Mouse (Mus musculus): ENCODE data around the gene Tenm3.

Gene Tenm3

GRCm38 (mm10) chr8:48672471-48672870, 171.3 kb downstream of the Tenm3 start:
- no peak for ATAC-seq (ENCODE audit: insufficient number of reproducible peaks, low FRiP score, low TSS enrichment)

DNA sequence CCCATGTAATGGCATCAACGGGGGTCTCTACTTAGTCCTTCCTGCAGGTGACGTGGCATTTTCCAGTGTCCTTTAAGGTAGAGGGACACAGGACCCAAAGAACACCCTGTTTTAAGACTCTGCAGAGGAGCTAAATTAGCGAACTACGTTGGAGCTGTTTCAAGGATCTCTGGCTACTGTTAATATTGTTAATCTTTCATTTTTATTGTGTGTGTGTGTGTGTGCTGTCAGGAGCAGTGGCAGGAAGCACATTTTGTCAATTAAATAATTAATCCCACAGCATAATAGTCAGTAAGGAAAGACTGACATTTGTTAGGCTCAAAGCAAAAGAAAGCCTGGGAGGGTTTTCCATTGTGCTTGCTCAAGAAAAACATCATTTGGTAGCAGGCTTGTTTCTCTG, 172.4 kb downstream of the Tenm3 start:
- ATAC-seq (ENCODE audit: insufficient number of reproducible peaks, low FRiP score, low TSS enrichment): no peak

- no peak for ATAC-seq (ENCODE audit: insufficient number of reproducible peaks, low FRiP score, low TSS enrichment)
Observed at GRCm38 (mm10) chr8:48670895-48671294, 172.9 kb downstream of the Tenm3 start.

DNA sequence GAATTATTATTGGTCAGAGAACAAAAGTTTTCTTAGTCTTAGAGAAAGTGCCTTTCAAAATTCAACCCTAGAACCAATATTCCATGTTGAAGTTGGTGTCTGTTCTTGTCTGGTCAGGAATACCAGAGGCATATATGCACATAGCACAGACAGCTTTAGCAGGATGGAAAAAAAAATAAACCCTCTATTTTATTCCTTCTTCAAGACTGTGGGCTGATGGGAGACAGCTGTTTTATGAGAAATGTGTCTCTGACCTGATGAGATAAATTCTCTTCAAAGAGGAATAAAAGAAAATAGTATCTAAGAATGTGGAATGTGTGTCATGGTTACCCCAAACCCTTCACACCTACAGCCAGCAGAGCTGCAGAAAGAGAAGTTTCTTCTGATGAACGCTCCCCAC, 173.4 kb downstream of the Tenm3 start:
- ATAC-seq (ENCODE audit: insufficient number of reproducible peaks, low FRiP score, low TSS enrichment): no peak

DNA sequence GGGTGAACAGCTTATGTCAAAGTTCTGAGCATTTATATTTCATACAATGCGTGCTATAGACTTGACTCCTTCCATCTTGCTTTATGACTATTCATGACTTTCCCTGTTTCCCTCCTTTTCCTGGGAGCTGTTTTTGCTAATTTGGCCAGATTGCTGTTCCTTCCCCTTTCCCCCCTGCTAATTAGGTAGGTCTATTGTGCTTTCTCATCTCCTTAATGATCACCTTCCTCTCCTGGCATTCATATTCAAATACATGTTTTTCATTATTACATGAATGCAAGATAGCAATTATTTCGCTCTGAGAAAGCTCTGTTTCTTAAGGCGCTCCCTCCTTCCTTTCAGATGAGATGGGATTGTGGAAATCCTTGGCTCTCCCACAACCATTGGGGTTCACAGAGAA, 178.6 kb downstream of the Tenm3 start:
- ATAC-seq (ENCODE audit: insufficient number of reproducible peaks, low FRiP score, low TSS enrichment): no peak

DNA sequence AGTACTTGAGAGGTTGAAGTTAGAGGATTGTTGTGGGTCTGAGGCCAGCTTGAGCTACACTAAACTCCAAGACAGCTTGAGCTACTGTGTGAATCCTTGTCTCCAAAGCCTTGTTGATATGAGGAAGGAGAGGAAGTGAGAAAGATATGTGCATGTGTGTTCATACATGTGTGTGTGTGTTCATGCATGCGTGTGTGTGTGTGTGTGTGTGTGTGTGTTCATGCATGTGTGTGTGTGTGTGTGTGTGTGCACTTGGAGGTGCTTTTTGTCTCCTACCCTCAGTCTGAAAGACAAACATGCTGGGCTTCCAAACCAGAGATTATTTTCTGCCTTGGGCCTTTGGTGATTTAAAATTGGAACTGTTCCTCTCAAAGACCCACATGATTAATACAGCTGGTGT, 184.5 kb downstream of the Tenm3 start:
- ATAC-seq (ENCODE audit: insufficient number of reproducible peaks, low FRiP score, low TSS enrichment): no peak

- no peak for ATAC-seq (ENCODE audit: insufficient number of reproducible peaks, low FRiP score, low TSS enrichment)
Observed at GRCm38 (mm10) chr8:48655381-48656043, 188.2 kb downstream of the Tenm3 start.

- ATAC-seq (ENCODE audit: insufficient number of reproducible peaks, low FRiP score, low TSS enrichment): no peak
Observed at GRCm38 (mm10) chr8:48649845-48650244, 193.9 kb downstream of the Tenm3 start.

DNA sequence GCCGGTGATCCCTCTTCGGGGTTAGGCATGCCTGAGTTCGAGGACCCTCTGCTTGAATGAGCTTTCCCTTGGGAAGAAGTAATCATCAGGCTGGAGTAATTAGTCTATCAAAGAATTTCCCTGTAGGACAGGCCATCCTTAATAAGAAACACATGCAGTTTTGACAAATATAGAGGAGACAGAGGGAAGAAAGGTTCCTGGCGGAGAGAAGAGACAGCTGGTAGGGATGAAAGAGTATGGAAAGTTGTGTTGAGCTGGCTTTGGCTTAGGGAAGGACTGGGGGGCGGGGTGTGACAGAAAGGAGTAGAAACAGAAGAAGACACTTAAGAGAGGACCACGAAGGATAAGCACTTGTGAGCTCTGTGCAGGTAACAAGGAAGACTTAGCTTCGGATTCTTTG, 194.3 kb downstream of the Tenm3 start:
- no peak for ATAC-seq (ENCODE audit: insufficient number of reproducible peaks, low FRiP score, low TSS enrichment)

GRCm38 (mm10) chr8:48646110-48646509, 197.6 kb downstream of the Tenm3 start:
- ATAC-seq (ENCODE audit: insufficient number of reproducible peaks, low FRiP score, low TSS enrichment): no peak

DNA sequence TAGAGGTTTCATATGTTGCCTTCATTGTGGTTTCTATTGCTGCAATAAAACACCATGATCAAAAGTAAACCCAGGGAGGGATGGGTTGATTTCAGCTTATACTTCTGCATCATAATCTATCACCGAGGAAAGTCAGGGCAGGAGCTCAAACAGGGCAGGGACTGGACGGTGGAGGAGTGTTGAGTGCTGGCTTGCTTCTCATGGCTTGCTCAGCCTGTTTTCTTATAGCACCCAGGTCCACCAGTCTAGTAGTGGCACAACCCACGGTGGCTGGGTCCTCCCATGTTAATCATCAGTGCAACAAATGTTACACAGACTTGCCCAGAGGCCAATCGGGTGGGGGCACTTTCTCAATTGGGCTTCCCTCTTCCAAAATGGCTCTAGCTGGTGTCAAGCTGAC, 205.6 kb downstream of the Tenm3 start:
- ATAC-seq (ENCODE audit: insufficient number of reproducible peaks, low FRiP score, low TSS enrichment): no peak

- ATAC-seq (ENCODE audit: insufficient number of reproducible peaks, low FRiP score, low TSS enrichment): no peak
Observed at GRCm38 (mm10) chr8:48636979-48637378, 206.8 kb downstream of the Tenm3 start.

DNA sequence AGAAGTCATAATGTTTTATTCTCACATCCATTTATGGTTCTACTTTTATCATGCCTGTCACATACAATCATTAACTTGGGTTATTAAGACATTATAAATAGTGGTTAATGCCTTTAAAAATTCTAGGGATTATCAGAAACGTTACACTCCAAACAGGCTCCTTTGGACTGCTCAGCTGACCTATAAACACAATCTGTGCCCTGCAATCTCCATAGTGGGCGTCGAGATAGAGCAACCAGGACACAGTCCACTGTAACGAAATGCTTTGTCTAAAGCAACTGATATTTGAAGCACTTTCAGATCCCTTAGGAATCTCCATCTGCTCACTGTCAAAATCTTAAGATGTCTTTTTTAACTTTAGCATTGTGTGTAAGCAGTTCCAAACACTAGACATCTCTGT, 207.9 kb downstream of the Tenm3 start:
- no peak for ATAC-seq (ENCODE audit: insufficient number of reproducible peaks, low FRiP score, low TSS enrichment)

GRCm38 (mm10) chr8:48633426-48633825, 210.3 kb downstream of the Tenm3 start:
- no peak for ATAC-seq (ENCODE audit: insufficient number of reproducible peaks, low FRiP score, low TSS enrichment)

DNA sequence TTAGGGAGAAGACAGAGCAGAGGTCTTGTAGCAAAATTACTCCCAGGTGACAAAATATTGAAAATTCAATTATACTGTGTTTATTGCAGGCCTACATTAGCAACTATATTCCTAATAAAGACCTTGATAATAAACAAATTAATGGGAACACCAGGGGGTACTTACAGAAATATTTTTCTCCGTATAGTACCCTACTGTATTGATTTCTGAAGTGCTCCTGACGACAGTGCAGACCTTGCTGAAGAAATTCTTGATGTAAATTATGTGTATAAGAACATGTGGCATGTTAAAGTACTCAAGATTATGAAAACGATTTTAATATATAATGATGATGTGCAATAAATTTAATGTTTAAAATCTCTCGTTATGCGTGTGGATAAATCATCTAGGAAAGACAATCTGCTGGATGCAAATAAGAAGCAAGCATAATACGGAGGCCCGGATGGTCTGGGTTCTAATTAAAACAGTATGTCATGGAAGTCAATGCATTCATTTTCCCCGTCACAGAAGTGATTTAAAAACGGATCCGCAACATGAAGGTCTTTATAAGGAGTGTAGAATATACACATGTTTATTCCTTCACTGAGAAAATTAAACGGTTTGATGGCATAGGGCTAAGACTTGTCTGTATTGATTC, 221.1 kb downstream of the Tenm3 start:
- no peak for ATAC-seq (ENCODE audit: insufficient number of reproducible peaks, low FRiP score, low TSS enrichment)

- no peak for ATAC-seq (ENCODE audit: insufficient number of reproducible peaks, low FRiP score, low TSS enrichment)
Observed at GRCm38 (mm10) chr8:48615088-48615487, 228.7 kb downstream of the Tenm3 start.

- ATAC-seq (ENCODE audit: insufficient number of reproducible peaks, low FRiP score, low TSS enrichment): no peak
Observed at GRCm38 (mm10) chr8:48611934-48612512, 231.7 kb downstream of the Tenm3 start.

DNA sequence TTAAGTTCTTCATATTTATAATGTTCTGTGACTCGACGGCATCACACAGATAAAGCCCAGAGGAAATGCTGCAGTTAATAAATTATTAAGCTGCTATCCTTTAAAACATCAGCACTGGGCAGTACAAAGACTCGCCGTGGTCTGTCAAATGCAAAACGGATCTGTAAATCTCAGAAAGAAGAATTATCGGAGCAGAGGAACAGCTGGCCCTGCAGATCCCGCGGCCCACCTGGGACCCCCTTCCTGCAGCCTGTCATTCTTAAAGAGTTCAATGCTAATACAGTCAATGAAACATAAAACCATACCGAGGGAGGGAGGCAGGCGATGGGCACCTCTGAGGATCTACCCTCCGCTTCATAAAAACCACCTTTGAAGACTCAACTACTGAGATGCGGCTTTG, 232.6 kb downstream of the Tenm3 start:
- ATAC-seq (ENCODE audit: insufficient number of reproducible peaks, low FRiP score, low TSS enrichment): no peak

DNA sequence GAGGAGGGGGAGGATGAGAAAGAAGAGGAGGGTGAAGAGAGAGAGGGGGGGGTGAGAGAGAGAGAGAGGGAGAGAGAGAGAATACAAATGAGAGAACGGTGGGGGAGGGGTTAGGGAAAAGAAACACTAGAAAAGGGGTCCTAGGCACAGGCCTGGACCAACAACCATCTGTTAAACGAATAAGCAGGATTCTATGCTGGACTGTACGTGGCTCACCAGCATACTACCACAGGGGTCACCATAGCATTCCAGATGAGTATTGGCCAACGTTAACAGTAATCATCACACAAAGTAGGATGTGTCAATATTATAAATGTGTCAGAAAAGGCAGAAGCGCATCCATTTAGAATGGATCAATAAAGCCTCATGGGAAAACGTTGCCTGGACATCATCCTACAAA, 233.4 kb downstream of the Tenm3 start:
- no peak for ATAC-seq (ENCODE audit: insufficient number of reproducible peaks, low FRiP score, low TSS enrichment)

DNA sequence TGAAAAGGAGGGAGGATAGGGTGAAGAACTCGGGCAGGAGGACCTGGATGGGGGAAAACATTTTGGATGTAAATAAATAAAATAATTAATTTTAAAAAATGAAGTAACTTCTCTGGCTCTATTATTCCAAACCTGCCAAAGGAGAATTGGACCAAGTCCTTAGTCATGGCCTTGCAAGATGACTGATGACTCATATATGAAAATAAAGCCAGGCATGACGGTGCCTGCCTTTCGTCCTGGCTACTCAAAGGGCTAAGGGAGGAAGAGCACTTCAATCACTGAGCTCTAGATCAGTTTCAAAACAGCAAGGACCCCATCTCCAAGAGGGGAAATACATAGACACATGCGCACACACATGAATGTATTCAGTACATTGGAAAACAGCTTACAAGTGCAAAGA, 234.1 kb downstream of the Tenm3 start:
- ATAC-seq (ENCODE audit: insufficient number of reproducible peaks, low FRiP score, low TSS enrichment): no peak

- ATAC-seq (ENCODE audit: insufficient number of reproducible peaks, low FRiP score, low TSS enrichment): no peak
Observed at GRCm38 (mm10) chr8:48604190-48604897, 239.4 kb downstream of the Tenm3 start.

Data from cerebellum, adult (tissue).